9 mouse cellular contexts compared by ENCODE assay signal in genomic region chr6:30508824-30509223, GRCm38 (mm10). TPM values are rescaled to one million over a fixed set of nuclear protein-coding genes. Genes with fewer than 3 reads are reported as not detected.
DNase-seq lines count a peak whose midpoint lies in the region; ATAC-seq and TF ChIP-seq lines count a peak whose summit lies in the region.
"Had no signal": no experiment of that assay in that cellular context is flagged by ENCODE, and none has a peak within 500 bp of the region (broad histone marks: within the 10 kb centered on the region; RNA-seq: fewer than 3 reads in every experiment).

No protein-coding gene starts in this region.

- no peak for TF ChIP-seq CTCF in kidney, postnatal 0 days (IDR thresholded peaks at IDR 0.05; ENCODE audit: low read depth)
- TF ChIP-seq CTCF in hindbrain, postnatal 0 days (IDR thresholded peaks at IDR 0.05; ENCODE audit: low read depth), result no peak

- H3K4me1 ChIP-seq in kidney, postnatal 0 days (replicated peaks; ENCODE audit: insufficient read depth, low read length), result peaks cover 6% of the 10 kb centered on the region; the same call in 1 of the 2 replicates
- H3K4me1 ChIP-seq in embryonic facial prominence, embryonic 10.5 days, result peaks cover 22% of the 10 kb centered on the region
- H3K4me1 ChIP-seq in hindbrain, postnatal 0 days (ENCODE audit: insufficient read depth, low read length), result peaks cover 7% of the 10 kb centered on the region; the same call in 1 of the 2 replicates
- peaks cover 9% of the 10 kb centered on the region for H3K4me1 ChIP-seq in midbrain, embryonic 16.5 days (ENCODE audit: control insufficient read depth, insufficient read depth, low read length)

- ATAC-seq in kidney, postnatal 0 days (replicated peaks; ENCODE audit: low FRiP score, low read depth), result no peak
- no peak for ATAC-seq in hindbrain, postnatal 0 days
- ATAC-seq in midbrain, embryonic 16.5 days, result no peak

- 10% methylated on average over 2 of the region's 2 CpGs for WGBS in kidney, postnatal 0 days
- WGBS in embryonic facial prominence, embryonic 10.5 days, result 8% methylated on average over 2 of the region's 2 CpGs
- 7% methylated on average over 2 of the region's 2 CpGs for WGBS in hindbrain, postnatal 0 days
- 6% methylated on average over 2 of the region's 2 CpGs for WGBS in midbrain, embryonic 16.5 days

- H3K9ac ChIP-seq in kidney, postnatal 0 days (ENCODE audit: low read depth, low read length), result peak overlapping the region; percentile 68
- peak overlapping the region; percentile 75 for H3K9ac ChIP-seq in hindbrain, postnatal 0 days (replicated peaks; ENCODE audit: low read length)
- peak overlapping the region; percentile 74 for H3K9ac ChIP-seq in midbrain, embryonic 16.5 days (ENCODE audit: low read depth, low read length)

- peak overlapping the region; percentile 95 for H3K27ac ChIP-seq in kidney, postnatal 0 days
- H3K27ac ChIP-seq in embryonic facial prominence, embryonic 10.5 days (replicated peaks), result peak overlapping the region; percentile 98
- H3K27ac ChIP-seq in hindbrain, postnatal 0 days, result peak overlapping the region; percentile 95
- peak overlapping the region; percentile 94 for H3K27ac ChIP-seq in midbrain, embryonic 16.5 days (ENCODE audit: low read length)

- peak overlapping the region; percentile 65 for H3K4me2 ChIP-seq in kidney, postnatal 0 days (ENCODE audit: low read length)
- H3K4me2 ChIP-seq in hindbrain, postnatal 0 days (ENCODE audit: low read depth, low read length), result peak overlapping the region; percentile 93
- H3K4me2 ChIP-seq in midbrain, embryonic 16.5 days (ENCODE audit: low read length), result peak overlapping the region; percentile 56

- no peaks in the 10 kb centered on the region for H3K27me3 ChIP-seq in kidney, postnatal 0 days (ENCODE audit: insufficient read depth, low read length)
- H3K27me3 ChIP-seq in embryonic facial prominence, embryonic 10.5 days (replicated peaks; ENCODE audit: low read depth, poor library complexity, severe bottlenecking), result no peaks in the 10 kb centered on the region
- no peaks in the 10 kb centered on the region for H3K27me3 ChIP-seq in hindbrain, postnatal 0 days (ENCODE audit: insufficient read depth, low read length)
- no peaks in the 10 kb centered on the region for H3K27me3 ChIP-seq in midbrain, embryonic 16.5 days (ENCODE audit: control insufficient read depth, insufficient read depth, low read depth, low read length)

- intact Hi-C loops in left cerebral cortex, postnatal 4 days (cut with DNase I), result no loop called here

- no peak for DNase-seq in kidney, postnatal 0 days (ENCODE audit: low spot score)
- no peak for DNase-seq in kidney, adult 18-20 months
- DNase-seq in embryonic facial prominence, embryonic 10.5 days (ENCODE audit: low spot score), result no peak
- DNase-seq in hindbrain, postnatal 0 days (ENCODE audit: low spot score), result no peak
- DNase-seq in left cerebral cortex, postnatal 4 days, result no peak
- DNase-seq in right cerebral cortex, postnatal 25 days, result no peak
- DNase-seq in gastrocnemius, postnatal 4 days (ENCODE audit: low spot score in 2 of 2), result no peak

- H3K4me3 ChIP-seq in kidney, postnatal 0 days (replicated peaks; ENCODE audit: low read depth, low read length), result peak overlapping the region; percentile 48
- peak overlapping the region; percentile 67 for H3K4me3 ChIP-seq in embryonic facial prominence, embryonic 10.5 days
- peak overlapping the region; percentile 64 for H3K4me3 ChIP-seq in hindbrain, postnatal 0 days (ENCODE audit: low read length)
- peak overlapping the region; percentile 66 for H3K4me3 ChIP-seq in midbrain, embryonic 16.5 days (ENCODE audit: low read depth, low read length)

- H3K9me3 ChIP-seq in kidney, postnatal 0 days (replicated peaks; ENCODE audit: low read length), result no peaks in the 10 kb centered on the region; the same call in 1 of the 2 replicates
- H3K9me3 ChIP-seq in embryonic facial prominence, embryonic 10.5 days, result no peaks in the 10 kb centered on the region
- H3K9me3 ChIP-seq in hindbrain, postnatal 0 days (ENCODE audit: low read length), result no peaks in the 10 kb centered on the region
- H3K9me3 ChIP-seq in midbrain, embryonic 16.5 days (replicated peaks; ENCODE audit: control insufficient read depth, low read length, poor library complexity, severe bottlenecking), result no peaks in the 10 kb centered on the region

- peaks cover 18% of the 10 kb centered on the region for H3K36me3 ChIP-seq in kidney, postnatal 0 days (ENCODE audit: insufficient read depth, low read length)
- H3K36me3 ChIP-seq in embryonic facial prominence, embryonic 10.5 days (replicated peaks), result peaks cover 39% of the 10 kb centered on the region
- H3K36me3 ChIP-seq in hindbrain, postnatal 0 days (ENCODE audit: insufficient read depth, low read length), result 0 out of 2 replicates have a peak, but pooled peaks cover 7% of the 10 kb centered on the region
- no peaks in the 10 kb centered on the region for H3K36me3 ChIP-seq in midbrain, embryonic 16.5 days (ENCODE audit: control insufficient read depth, insufficient read depth, low read length)

RNA-seq across cellular contexts. Expression of gene Tmem209, which starts 0.8 kb away (rescaled TPM):
- polyA plus RNA-seq in kidney, postnatal 0 days (2015; fragmentation: Nextera tagmentation; extraction: Ambion mirVana), result 25.9 and 27.4 TPM in 2 replicates
- polyA plus RNA-seq in embryonic facial prominence, embryonic 10.5 days (2016; fragmentation: Nextera tagmentation; extraction: Ambion mirVana), result 41.3 and 45.7 TPM in 2 replicates
- 35.3 and 50.0 TPM in 2 replicates for total RNA-seq in hindbrain, postnatal 0 days (2014; rRNA removed)
- polyA plus RNA-seq in hindbrain, postnatal 0 days (2015; fragmentation: Nextera tagmentation; extraction: Ambion mirVana), result 23.2 and 25.0 TPM in 2 replicates
- polyA plus RNA-seq in midbrain, embryonic 16.5 days (2015; fragmentation: Nextera tagmentation; extraction: Ambion mirVana), result 30.3 TPM in 2 replicates
- 10 to 100 TPM; 17.7 to 19.7 TPM for total RNA-seq in left cerebral cortex, postnatal 4 days (2021)
- 10 to 100 TPM; 15.7 to 16.4 TPM for total RNA-seq in gastrocnemius, postnatal 4 days (2021)

RNA-seq across cellular contexts. Expression of gene Ssmem1, which starts 0.8 kb away (rescaled TPM):
- 0.19 and 0.30 TPM in 2 replicates for polyA plus RNA-seq in kidney, postnatal 0 days (2015; fragmentation: Nextera tagmentation; extraction: Ambion mirVana)
- polyA plus RNA-seq in embryonic facial prominence, embryonic 10.5 days (2016; fragmentation: Nextera tagmentation; extraction: Ambion mirVana), result 0.19 and 0.40 TPM in 2 replicates
- 0.26 TPM in 1 of 2 replicates, not detected in the other for total RNA-seq in hindbrain, postnatal 0 days (2014; rRNA removed)
- 0.18 and 0.39 TPM in 2 replicates for polyA plus RNA-seq in hindbrain, postnatal 0 days (2015; fragmentation: Nextera tagmentation; extraction: Ambion mirVana)
- polyA plus RNA-seq in midbrain, embryonic 16.5 days (2015; fragmentation: Nextera tagmentation; extraction: Ambion mirVana), result 0.14 TPM in 1 of 2 replicates, not detected in the other
- 1 to 10 TPM in 1 of 2 experiments, under 1 TPM in 1; 0.56 to 1.2 TPM for total RNA-seq in left cerebral cortex, postnatal 4 days (2021)
- total RNA-seq in gastrocnemius, postnatal 4 days (2021), result under 1 TPM; 0.49 to 0.74 TPM
- total RNA-seq: hematopoietic stem cell, adult 5-6 weeks had no signal

RNA-seq across cellular contexts. Expression of gene Cpa2, which starts 32.6 kb away (rescaled TPM):
- polyA plus RNA-seq in kidney, postnatal 0 days (2015; fragmentation: Nextera tagmentation; extraction: Ambion mirVana), result 11.5 and 12.4 TPM in 2 replicates
- 18.9 and 22.0 TPM in 2 replicates for polyA plus RNA-seq in embryonic facial prominence, embryonic 10.5 days (2016; fragmentation: Nextera tagmentation; extraction: Ambion mirVana)
- 6.2 and 8.1 TPM in 2 replicates for total RNA-seq in hindbrain, postnatal 0 days (2014; rRNA removed)
- 14.9 and 15.7 TPM in 2 replicates for polyA plus RNA-seq in hindbrain, postnatal 0 days (2015; fragmentation: Nextera tagmentation; extraction: Ambion mirVana)
- 9.0 and 10.2 TPM in 2 replicates for polyA plus RNA-seq in midbrain, embryonic 16.5 days (2015; fragmentation: Nextera tagmentation; extraction: Ambion mirVana)
- total RNA-seq in left cerebral cortex, postnatal 4 days (2021), result 1 to 10 TPM; 4.2 to 4.7 TPM
- total RNA-seq in gastrocnemius, postnatal 4 days (2021), result 1 to 10 TPM; 4.2 to 4.4 TPM

RNA-seq across cellular contexts. Expression of gene Cpa4, which starts 59.3 kb away (rescaled TPM):
- polyA plus RNA-seq in kidney, postnatal 0 days (2015; fragmentation: Nextera tagmentation; extraction: Ambion mirVana), result 0.05 TPM in 1 of 2 replicates, not detected in the other
- polyA plus RNA-seq in embryonic facial prominence, embryonic 10.5 days (2016; fragmentation: Nextera tagmentation; extraction: Ambion mirVana), result 0.85 and 1.1 TPM in 2 replicates
- total RNA-seq in hindbrain, postnatal 0 days (2014; rRNA removed), result 0.11 and 0.16 TPM in 2 replicates
- polyA plus RNA-seq in hindbrain, postnatal 0 days (2015; fragmentation: Nextera tagmentation; extraction: Ambion mirVana), result 0.45 and 0.53 TPM in 2 replicates
- polyA plus RNA-seq in midbrain, embryonic 16.5 days (2015; fragmentation: Nextera tagmentation; extraction: Ambion mirVana), result 1.0 and 1.4 TPM in 2 replicates
- under 1 TPM in 1 of 2 experiments, not detected in 1; 0.24 TPM for total RNA-seq in left cerebral cortex, postnatal 4 days (2021)
- 1 to 10 TPM; 1.7 to 2.0 TPM for total RNA-seq in gastrocnemius, postnatal 4 days (2021)
- total RNA-seq: hematopoietic stem cell, adult 5-6 weeks had no signal
